Mouse (Mus musculus) left cerebral cortex, postnatal 25 days (tissue): Measurements from ENCODE around the gene Cstf2. TPM values are rescaled to one million over a fixed set of nuclear protein-coding genes. Genes with fewer than 3 reads are reported as not detected.
A peak's percentile ranks its signal among the peaks of the same experiment; 100 is the strongest.

Experiments used
- DNase-seq, 2 experiments: peaks; one replicate each; pipeline ENCODE4 v3.0.0; 2022; ENCODE audit warnings: low spot score in 2 of 2, mixed read lengths in 1 of 2
- intact Hi-C: fragments of 180-260 bp; cut with DNase I; formaldehyde crosslinking; loops from one replicate; pipeline ENCODE4 v1.15.1; 2025
- microRNA-seq, 2 experiments: library from miRNA; unstranded; fragments of <30 nt; microRNA quantifications; one replicate each; pipeline ENCODE4 v1.2.0; 2022
- total RNA-seq, 2 experiments: library from RNA; stranded (reverse); gene quantifications; 2 replicates each; pipeline ENCODE4 v1.2.3; 2021

Gene Cstf2
- total RNA-seq: 100 to 1,000 TPM; 121 to 131 TPM

GRCm38 (mm10) chrX:134058987-134059712 lies at the start of gene Cstf2:
Gene Cstf2 (plus strand): TSS chrX:134059187.
- peak; percentile 88 to 96 for DNase-seq
- intact Hi-C loops: loop anchor here (5.0 kb wide), 1 partner anchor 238 kb away; the partner anchor contains the start of gene Tmem35a

- peak; percentile 55 to 82 for DNase-seq
- intact Hi-C loops: loop anchor here (1.0 to 5.0 kb wide), 3 partner anchors 72 to 232 kb away; no protein-coding TSS in a partner anchor
These were observed 40.0 kb upstream of the Cstf2 start for GRCm38 (mm10) chrX:134019005-134019404.

- intact Hi-C loops: no loop called here
- no peak for DNase-seq
These were observed 38.3 kb upstream of the Cstf2 start for GRCm38 (mm10) chrX:134020664-134021063.

- no peak for DNase-seq
- intact Hi-C loops: no loop called here
These were observed 10.0 kb upstream of the Cstf2 start for GRCm38 (mm10) chrX:134048994-134049393.

- peak in 1 of 2 experiments; percentile 50 for DNase-seq
- intact Hi-C loops: loop anchor here (5.0 kb wide), 1 partner anchor 240 kb away; the partner anchor contains the start of gene Tmem35a
These were observed 2.1 kb upstream of the Cstf2 start for GRCm38 (mm10) chrX:134056897-134057296.

GRCm38 (mm10) chrX:134058040-134058875 lies 729 bp upstream of the Cstf2 start:
- peak; percentile 12 to 44 for DNase-seq
- intact Hi-C loops: loop anchor here (5.0 kb wide), 1 partner anchor 239 kb away; the partner anchor contains the start of gene Tmem35a

- peak; percentile 10 to 26 for DNase-seq
- intact Hi-C loops: loop anchor here (5.0 kb wide), 1 partner anchor 238 kb away; the partner anchor contains the start of gene Tmem35a
These were observed 777 bp downstream of the Cstf2 start for GRCm38 (mm10) chrX:134059764-134060163.

GRCm38 (mm10) chrX:134085453-134085852 lies 26.5 kb downstream of the Cstf2 start:
- intact Hi-C loops: no loop called here
- DNase-seq: no peak

GRCm38 (mm10) chrX:134102641-134103040 lies 43.7 kb downstream of the Cstf2 start:
- intact Hi-C loops: no loop called here
- peak; percentile 6 to 68 for DNase-seq

- no peak for DNase-seq
These were observed 52.8 kb downstream of the Cstf2 start for GRCm38 (mm10) chrX:134111767-134112166.

GRCm38 (mm10) chrX:134116417-134116816 lies 57.4 kb downstream of the Cstf2 start:
- DNase-seq: no peak
- intact Hi-C loops: no loop called here

More at GRCm38 (mm10) chrX:134111767-134112166, 52.8 kb downstream of the Cstf2 start:
- intact Hi-C loops: no loop called here

- intact Hi-C loops: no loop called here
- no peak for DNase-seq
These were observed 69.6 kb downstream of the Cstf2 start for GRCm38 (mm10) chrX:134128549-134128948.

GRCm38 (mm10) chrX:134132295-134132694 lies 73.3 kb downstream of the Cstf2 start:
- peak; percentile 7 to 36 for DNase-seq
- intact Hi-C loops: loop anchor here (5.0 to 10.0 kb wide), 2 partner anchors 185 to 223 kb away; no protein-coding TSS in a partner anchor

GRCm38 (mm10) chrX:134133821-134134220 lies 74.8 kb downstream of the Cstf2 start:
- intact Hi-C loops: loop anchor here (5.0 to 10.0 kb wide), 2 partner anchors 183 to 221 kb away; no protein-coding TSS in a partner anchor
- DNase-seq: no peak

Small RNA genes lying within 50 kb of the gene (microRNA-seq; reads per million reads assigned to microRNA genes)
- gene Mir3112: 0 reads per million in 2 experiments

Other genes with a start within 250 kb of the Cstf2 start
- gene Tnmd, start 208.2 kb upstream of the Cstf2 start, total RNA-seq: under 1 TPM; 0.25 to 0.44 TPM
- 10 to 100 TPM; 17.1 TPM for gene Tspan6, start 160.8 kb upstream of the Cstf2 start, total RNA-seq
- 1 to 10 TPM in 1 of 2 experiments, under 1 TPM in 1; 0.69 to 1.3 TPM for gene Srpx2, start 150.8 kb upstream of the Cstf2 start, total RNA-seq
- gene Sytl4, start 77.4 kb upstream of the Cstf2 start, total RNA-seq: under 1 TPM; 0.43 to 0.48 TPM
- 1 to 10 TPM; 1.1 to 1.5 TPM for gene Xkrx, start 102.9 kb downstream of the Cstf2 start, total RNA-seq
- gene Arl13a, start 128.3 kb downstream of the Cstf2 start, total RNA-seq: not detected
- under 1 TPM in 1 of 2 experiments, not detected in 1; 0.44 TPM for gene Nox1, start 162.8 kb downstream of the Cstf2 start, total RNA-seq
- 1 to 10 TPM; 8.7 to 8.8 TPM for gene Trmt2b, start 217.8 kb downstream of the Cstf2 start, total RNA-seq
- 10 to 100 TPM; 67.7 to 70.6 TPM for gene Tmem35a, start 236.0 kb downstream of the Cstf2 start, total RNA-seq
- under 1 TPM; 0.37 to 0.57 TPM for gene Cenpi, start 248.9 kb downstream of the Cstf2 start, total RNA-seq